Mouse (Mus musculus) thymus, adult 2 months (tissue): ENCODE measurements around the gene Idh1. TPM values are rescaled to one million over a fixed set of nuclear protein-coding genes. Genes with fewer than 3 reads are reported as not detected.

Source experiments
- DNase-seq: peaks from one replicate; pipeline ENCODE4 v3.0.0; 2021
- H3K27ac ChIP-seq: fragments of 200-500 bp; 2 replicates; pipeline ENCODE4 v1.5.1; 2012; ENCODE audit warnings: low read length, control low read depth; ENCODE audit not compliant: control insufficient read depth, insufficient read depth
- H3K27me3 ChIP-seq: fragments of 200-500 bp; 2 replicates; pipeline ENCODE4 v1.6.1; 2012; ENCODE audit warnings: mild to moderate bottlenecking, low read length, moderate library complexity, mixed read lengths; ENCODE audit not compliant: control insufficient read depth, insufficient read depth
- H3K36me3 ChIP-seq: fragments of 200-500 bp; 2 replicates; pipeline ENCODE4 v1.6.1; 2012; ENCODE audit warnings: mild to moderate bottlenecking, low read length, moderate library complexity; ENCODE audit not compliant: control insufficient read depth, insufficient read depth
- H3K4me1 ChIP-seq: fragments of 200-500 bp; replicated peaks from 2 replicates; pipeline ENCODE4 v1.6.1; 2012; ENCODE audit warnings: low read length; ENCODE audit not compliant: control insufficient read depth, insufficient read depth
- H3K4me3 ChIP-seq: fragments of 200-500 bp; 2 replicates; pipeline ENCODE4 v1.5.1; 2012; ENCODE audit warnings: mild to moderate bottlenecking, low read length, control low read depth, moderate library complexity; ENCODE audit not compliant: control insufficient read depth, insufficient read depth
- CTCF ChIP-seq: fragments of 200-500 bp; IDR thresholded peaks from 2 replicates; pipeline ENCODE4 v1.5.1; 2012; ENCODE audit warnings: mild to moderate bottlenecking, control low read depth, low read length, moderate library complexity, borderline replicate concordance; ENCODE audit not compliant: control insufficient read depth, poor library complexity, insufficient read depth; ENCODE audit errors: extremely low read depth
- POLR2A ChIP-seq: fragments of 200-500 bp; IDR thresholded peaks from 2 replicates; pipeline ENCODE4 v1.6.1; 2012; ENCODE audit warnings: mild to moderate bottlenecking, low read length, control low read depth, moderate library complexity; ENCODE audit not compliant: control insufficient read depth, poor library complexity, insufficient read depth; ENCODE audit errors: extremely low read depth
- WGBS: fragments of 180-500 bp; shearing (Covaris S2); methylation state at CpG from one replicate; pipeline ENCODE4 v1.1.7; 2018; 5-methylcytosine and 5-hydroxymethylcytosine counted together
- polyA plus RNA-seq: library from polyadenylated mRNA; depleted of rRNA; stranded (reverse); fragments of >200 nt; gene quantifications from 2 replicates; pipeline ENCODE4 v1.2.3, GENCODE M21; 2012

Idh1 gene
- polyA plus RNA-seq, 1 experiment = 14.4 TPM

- Histone ChIP-seq H3K27ac (no peak overlapping the region), H3K36me3 (peaks cover 2% of the 10 kb centered on the region), H3K4me3 (no peak overlapping the region), H3K4me1 (no peaks in the 10 kb centered on the region), H3K27me3 (no peaks in the 10 kb centered on the region)
- 94% methylated on average over 5 of the region's 5 CpGs for WGBS
- TF ChIP-seq POLR2A = no peak
- no peak for TF ChIP-seq CTCF
- no peak for DNase-seq
Observed at GRCm38 (mm10) chr1:65169947-65170346, 16.4 kb downstream of the Idh1 start.

DNA sequence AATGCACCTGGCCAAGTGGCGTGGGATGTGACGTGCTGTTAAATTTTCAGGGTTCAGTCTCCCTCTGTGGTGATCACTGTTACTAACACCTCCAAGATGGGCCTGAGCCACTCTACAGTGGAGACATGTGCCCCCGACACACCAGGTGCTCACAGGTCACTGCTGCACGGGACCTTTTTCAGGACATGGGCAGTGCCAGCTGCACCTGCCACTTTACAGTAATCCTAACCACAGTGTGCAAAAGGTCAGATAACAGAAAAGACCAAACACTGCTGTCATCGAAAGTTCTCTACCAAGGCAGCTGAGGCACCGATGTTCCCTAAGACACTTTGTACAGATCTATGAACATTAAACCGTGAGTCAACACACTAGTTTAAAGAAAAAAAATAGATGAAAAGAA lies 16.8 kb downstream of the Idh1 start:
- H3K36me3 ChIP-seq = peaks cover 6% of the 10 kb centered on the region
- H3K4me3 ChIP-seq = no peak overlapping the region
- 94% methylated on average over 7 of the region's 7 CpGs for WGBS
- DNase-seq = no peak
- TF ChIP-seq CTCF = no peak
- no peak for TF ChIP-seq POLR2A
- H3K27ac ChIP-seq = no peak overlapping the region
- no peaks in the 10 kb centered on the region for H3K4me1 ChIP-seq
- H3K27me3 ChIP-seq = no peaks in the 10 kb centered on the region

DNA sequence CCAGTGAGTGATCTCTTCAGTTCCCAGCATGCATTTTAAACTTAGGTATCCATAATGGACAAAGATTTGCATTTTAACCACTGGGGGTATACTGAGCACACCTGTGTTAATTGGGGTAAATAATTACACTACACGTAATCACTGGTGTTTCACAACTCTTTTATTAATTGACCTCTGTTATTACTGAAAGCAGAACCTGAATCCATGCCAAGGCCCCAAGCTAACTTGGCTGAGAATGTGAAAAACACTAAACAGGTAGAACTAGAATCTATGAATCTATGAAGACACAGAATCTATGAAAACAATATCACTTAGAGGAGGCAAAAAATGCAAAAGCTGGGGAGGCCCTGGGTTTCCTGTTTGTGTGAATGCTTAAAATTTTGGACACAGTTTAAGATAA lies 18.8 kb downstream of the Idh1 start:
- H3K4me3 ChIP-seq = no peak overlapping the region
- no peak for DNase-seq
- no peak overlapping the region for H3K27ac ChIP-seq
- peaks cover 14% of the 10 kb centered on the region for H3K36me3 ChIP-seq
- WGBS = 92% methylated on average over 1 of the region's 1 CpGs
- no peak for TF ChIP-seq CTCF
- no peak for TF ChIP-seq POLR2A
- no peaks in the 10 kb centered on the region for H3K27me3 ChIP-seq
- H3K4me1 ChIP-seq = no peaks in the 10 kb centered on the region

DNA sequence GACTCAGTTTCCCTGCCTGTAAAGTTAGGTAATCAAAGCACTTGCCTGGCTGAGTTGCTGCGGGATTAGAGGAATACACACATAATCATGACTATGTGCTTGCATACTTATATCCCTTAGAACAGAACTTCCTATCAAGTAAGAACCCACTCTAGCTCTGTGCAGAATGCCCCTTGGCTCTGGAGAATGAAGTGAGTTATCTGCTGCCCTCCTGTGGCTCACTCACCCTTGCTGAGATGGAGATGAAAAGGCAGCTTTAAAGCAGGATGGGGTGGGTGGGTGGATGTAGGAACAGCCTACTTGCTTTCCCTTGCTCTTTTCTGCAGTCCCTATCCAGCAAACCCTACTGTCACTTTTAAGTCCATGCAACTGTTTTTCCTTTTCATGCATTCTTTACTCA lies 24.1 kb downstream of the Idh1 start:
- WGBS = 100% methylated on average over 1 of the region's 1 CpGs
- Histone ChIP-seq H3K4me3 (no peak overlapping the region), H3K4me1 (no peaks in the 10 kb centered on the region), H3K36me3 (peaks cover 26% of the 10 kb centered on the region), H3K27me3 (no peaks in the 10 kb centered on the region), H3K27ac (no peak overlapping the region)
- TF ChIP-seq POLR2A = no peak
- TF ChIP-seq CTCF = no peak
- DNase-seq = no peak

DNA sequence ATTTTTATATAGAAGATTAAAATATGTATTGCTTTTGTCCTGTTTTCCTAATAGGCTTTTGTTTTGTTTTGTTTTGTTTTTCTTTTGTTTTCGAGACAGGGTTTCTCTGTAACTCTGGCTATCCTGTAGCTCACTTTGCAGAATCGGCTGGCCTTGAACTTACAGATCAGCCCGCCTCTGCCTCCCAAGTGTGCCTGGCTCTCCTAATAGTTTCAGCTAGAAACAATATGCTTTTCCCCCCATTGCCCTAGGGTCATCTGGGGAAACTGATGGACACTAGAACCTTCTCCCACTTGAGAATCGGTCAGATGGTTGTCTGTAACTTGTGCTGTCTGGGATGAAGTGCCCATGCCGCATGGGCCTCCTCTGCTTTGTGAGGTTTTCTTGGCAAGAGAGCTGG lies 30.2 kb downstream of the Idh1 start:
- no peak for TF ChIP-seq POLR2A
- TF ChIP-seq CTCF = no peak
- WGBS = 92% methylated on average over 5 of the region's 5 CpGs
- no peaks in the 10 kb centered on the region for H3K4me1 ChIP-seq
- no peak for DNase-seq
- peaks cover 12% of the 10 kb centered on the region for H3K36me3 ChIP-seq
- no peaks in the 10 kb centered on the region for H3K27me3 ChIP-seq
- no peak overlapping the region for H3K27ac ChIP-seq
- H3K4me3 ChIP-seq = no peak overlapping the region

- Histone ChIP-seq H3K36me3 (no peaks in the 10 kb centered on the region), H3K27ac (no peak overlapping the region)
- no peak for DNase-seq
Observed at GRCm38 (mm10) chr1:65154814-65155213, 31.5 kb downstream of the Idh1 start.

DNA sequence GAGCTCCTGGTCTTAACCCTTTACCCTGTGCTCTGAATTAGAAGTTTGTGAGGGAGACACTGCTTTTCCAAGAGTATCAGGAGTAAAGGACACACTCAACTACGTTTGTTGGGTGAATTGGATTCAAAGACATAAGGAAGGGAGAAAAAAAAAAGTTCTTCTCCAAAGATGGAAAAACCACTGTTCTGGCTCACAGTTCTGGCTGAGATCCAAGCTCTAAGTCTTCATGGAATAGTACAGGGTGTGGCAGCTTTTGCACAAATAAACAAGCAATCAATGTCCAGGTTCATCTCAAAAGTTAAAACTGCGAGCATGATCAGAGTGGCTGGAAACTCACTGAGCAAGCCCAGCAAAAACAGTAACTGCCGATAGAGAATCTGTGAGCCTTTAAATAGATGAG lies 38.3 kb downstream of the Idh1 start:
- Histone ChIP-seq H3K4me1 (no peaks in the 10 kb centered on the region), H3K27me3 (no peaks in the 10 kb centered on the region), H3K36me3 (no peaks in the 10 kb centered on the region), H3K27ac (no peak overlapping the region), H3K4me3 (no peak overlapping the region)
- TF ChIP-seq CTCF (no peak), POLR2A (no peak)
- WGBS = 82% methylated on average over 3 of the region's 3 CpGs
- no peak for DNase-seq

More at GRCm38 (mm10) chr1:65154814-65155213, 31.5 kb downstream of the Idh1 start:
- no peak overlapping the region for H3K4me3 ChIP-seq
- H3K4me1 ChIP-seq = no peaks in the 10 kb centered on the region
- no peaks in the 10 kb centered on the region for H3K27me3 ChIP-seq
- no peak for TF ChIP-seq POLR2A
